Mouse (Mus musculus): Measurements from ENCODE around the gene Atp6v1g3. TPM values are rescaled to one million over a fixed set of nuclear protein-coding genes. Genes with fewer than 3 reads are reported as not detected.

The Atp6v1g3 gene
- polyA plus RNA-seq, 1 experiment: not detected

- no peaks in the 10 kb centered on the region for H3K79me3 ChIP-seq (ENCODE audit: low read depth)
- TF ChIP-seq MYOD1 (IDR thresholded peaks at IDR 0.05; ENCODE audit: control insufficient read depth, insufficient read length, low read depth) (no peak), CEBPB (IDR thresholded peaks at IDR 0.05; ENCODE audit: low read depth) (no peak), FOSL1 (IDR thresholded peaks at IDR 0.05; ENCODE audit: insufficient read depth, low read length, poor library complexity, severe bottlenecking) (no peak), MYOG (IDR thresholded peaks at IDR 0.05; ENCODE audit: control insufficient read depth, extremely low read depth, insufficient read length) (no peak), CTCF (IDR thresholded peaks at IDR 0.05; ENCODE audit: control insufficient read depth, insufficient read depth, insufficient read length) (no peak), USF1 (IDR thresholded peaks at IDR 0.05; ENCODE audit: low read depth) (no peak), MAX (IDR thresholded peaks at IDR 0.05) (no peak)
- no peaks in the 10 kb centered on the region for H3K36me3 ChIP-seq (ENCODE audit: control insufficient read depth, insufficient read depth)
- no peak overlapping the region for H3K4me3 ChIP-seq (ENCODE audit: insufficient read depth, poor library complexity, severe bottlenecking)
- H3ac ChIP-seq (ENCODE audit: control insufficient read depth, insufficient read length, low read depth): no peak overlapping the region
- H3K79me2 ChIP-seq (ENCODE audit: control insufficient read depth, insufficient read depth): no peaks in the 10 kb centered on the region
- no peaks in the 10 kb centered on the region for H3K27me3 ChIP-seq (ENCODE audit: control insufficient read depth, insufficient read depth, insufficient read length)
These were observed 28.4 kb downstream of the Atp6v1g3 start for GRCm38 (mm10) chr1:138301920-138302319.

DNA sequence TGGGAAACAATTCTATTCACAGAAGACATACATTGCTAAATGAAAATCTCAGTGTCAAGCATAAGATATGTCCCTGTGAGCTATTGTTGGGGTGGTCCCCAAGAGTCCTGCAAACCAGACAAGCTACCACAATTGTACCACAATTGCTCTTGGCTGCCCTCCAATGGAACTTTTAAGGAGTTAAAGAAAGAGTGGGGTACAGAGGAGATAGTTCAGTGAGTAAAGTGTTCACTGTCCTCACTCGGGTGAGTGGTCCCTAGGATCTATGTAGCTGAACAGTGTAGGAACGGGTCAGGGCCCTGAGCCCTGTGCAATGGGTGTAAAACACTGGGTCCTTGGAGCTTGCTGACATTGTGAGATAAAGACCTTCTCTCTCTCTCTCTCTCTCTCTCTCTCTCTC, 29.2 kb downstream of the Atp6v1g3 start:
- Histone ChIP-seq H3ac (ENCODE audit: control insufficient read depth, insufficient read length, low read depth) (no peak overlapping the region), H3K79me2 (ENCODE audit: control insufficient read depth, insufficient read depth) (no peaks in the 10 kb centered on the region), H3K27me3 (ENCODE audit: control insufficient read depth, insufficient read depth, insufficient read length) (no peaks in the 10 kb centered on the region), H3K36me3 (ENCODE audit: control insufficient read depth, insufficient read depth) (no peaks in the 10 kb centered on the region), H3K79me3 (ENCODE audit: low read depth) (no peaks in the 10 kb centered on the region), H3K4me3 (ENCODE audit: insufficient read depth, poor library complexity, severe bottlenecking) (no peak overlapping the region)
- TF ChIP-seq CEBPB (IDR thresholded peaks at IDR 0.05; ENCODE audit: low read depth): no peak

- TF ChIP-seq MAX (IDR thresholded peaks at IDR 0.05) (no peak), MYOD1 (IDR thresholded peaks at IDR 0.05; ENCODE audit: control insufficient read depth, insufficient read length, low read depth) (no peak), MYOG (IDR thresholded peaks at IDR 0.05; ENCODE audit: control insufficient read depth, extremely low read depth, insufficient read length) (no peak), CTCF (IDR thresholded peaks at IDR 0.05; ENCODE audit: control insufficient read depth, insufficient read depth, insufficient read length) (no peak), FOSL1 (IDR thresholded peaks at IDR 0.05; ENCODE audit: insufficient read depth, low read length, poor library complexity, severe bottlenecking) (no peak), USF1 (IDR thresholded peaks at IDR 0.05; ENCODE audit: low read depth) (no peak), CEBPB (IDR thresholded peaks at IDR 0.05; ENCODE audit: low read depth) (no peak)
- H3K79me2 ChIP-seq (ENCODE audit: control insufficient read depth, insufficient read depth): no peaks in the 10 kb centered on the region
- no peak overlapping the region for H3ac ChIP-seq (ENCODE audit: control insufficient read depth, insufficient read length, low read depth)
- H3K36me3 ChIP-seq (ENCODE audit: control insufficient read depth, insufficient read depth): no peaks in the 10 kb centered on the region
- H3K79me3 ChIP-seq (ENCODE audit: low read depth): no peaks in the 10 kb centered on the region
- no peak overlapping the region for H3K4me3 ChIP-seq (ENCODE audit: insufficient read depth, poor library complexity, severe bottlenecking)
- H3K27me3 ChIP-seq (ENCODE audit: control insufficient read depth, insufficient read depth, insufficient read length): no peaks in the 10 kb centered on the region
These were observed 29.8 kb downstream of the Atp6v1g3 start for GRCm38 (mm10) chr1:138303296-138303695.

DNA sequence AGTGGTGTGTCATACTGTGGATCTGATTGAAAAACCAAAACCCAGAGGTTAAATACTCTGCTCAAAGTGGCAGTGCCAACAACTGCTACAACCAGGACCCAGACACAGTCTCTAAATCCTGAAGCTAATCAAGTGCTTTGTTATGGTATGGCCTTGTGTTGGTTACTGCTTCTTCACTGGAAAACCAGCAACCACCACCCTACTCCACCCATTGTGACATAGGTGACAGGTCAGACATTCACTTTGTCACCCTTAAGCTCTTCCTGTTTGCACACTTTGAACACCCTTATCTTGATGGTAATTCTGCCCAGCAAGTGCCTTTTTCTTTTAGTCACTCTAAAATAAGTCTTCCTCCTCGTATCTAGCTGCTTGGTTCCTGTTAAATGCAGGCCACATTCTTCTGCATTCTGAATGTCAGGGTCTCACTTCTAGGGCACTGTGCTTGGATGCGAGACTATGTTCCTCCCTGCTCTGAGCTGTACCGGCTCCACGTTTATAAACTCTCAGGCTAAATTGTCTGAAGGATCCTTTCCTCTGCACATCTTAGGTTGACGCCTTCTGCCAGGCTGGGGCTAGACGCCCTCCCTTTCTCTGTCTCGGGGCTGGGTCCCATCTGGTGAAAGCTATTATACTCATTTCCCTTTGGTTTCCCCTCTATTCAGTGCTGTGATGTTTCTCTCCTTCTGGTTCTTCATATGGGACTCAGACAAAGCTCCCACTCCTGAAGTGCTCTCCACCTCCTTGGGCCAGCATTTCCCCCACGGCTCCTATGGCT, 30.8 kb downstream of the Atp6v1g3 start:
- H3ac ChIP-seq (ENCODE audit: control insufficient read depth, insufficient read length, low read depth): no peak overlapping the region
- H3K79me3 ChIP-seq (ENCODE audit: low read depth): no peaks in the 10 kb centered on the region
- no peaks in the 10 kb centered on the region for H3K79me2 ChIP-seq (ENCODE audit: control insufficient read depth, insufficient read depth)
- H3K4me3 ChIP-seq (ENCODE audit: insufficient read depth, poor library complexity, severe bottlenecking): no peak overlapping the region
- H3K27me3 ChIP-seq (ENCODE audit: control insufficient read depth, insufficient read depth, insufficient read length): no peaks in the 10 kb centered on the region
- TF ChIP-seq USF1 (IDR thresholded peaks at IDR 0.05; ENCODE audit: low read depth) (no peak), MAX (IDR thresholded peaks at IDR 0.05) (no peak), CEBPB (IDR thresholded peaks at IDR 0.05; ENCODE audit: low read depth) (no peak)
- H3K36me3 ChIP-seq (ENCODE audit: control insufficient read depth, insufficient read depth): no peaks in the 10 kb centered on the region

DNA sequence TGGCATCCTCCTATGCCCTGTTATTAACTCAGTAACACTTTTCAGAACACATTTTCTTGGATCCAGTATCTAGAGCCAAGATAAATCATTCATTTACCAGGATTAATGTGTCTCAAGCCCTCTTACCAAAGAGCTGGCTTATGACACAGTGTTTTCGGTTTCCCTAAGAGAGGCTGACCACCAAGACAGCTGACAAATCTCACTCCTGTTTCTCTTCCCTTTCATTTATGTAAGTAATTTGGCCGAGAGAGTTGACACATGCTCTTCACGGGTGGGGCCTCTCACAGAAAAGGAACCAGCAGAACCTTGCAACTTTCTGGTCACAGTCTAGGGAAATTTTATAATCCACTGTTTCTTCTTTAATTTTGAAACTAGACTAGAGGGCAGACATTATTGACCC, 49.1 kb downstream of the Atp6v1g3 start:
- Histone ChIP-seq H3K79me2 (ENCODE audit: control insufficient read depth, insufficient read depth) (no peaks in the 10 kb centered on the region), H3K36me3 (ENCODE audit: control insufficient read depth, insufficient read depth) (no peaks in the 10 kb centered on the region), H3ac (ENCODE audit: control insufficient read depth, insufficient read length, low read depth) (no peak overlapping the region), H3K27me3 (ENCODE audit: control insufficient read depth, insufficient read depth, insufficient read length) (no peaks in the 10 kb centered on the region), H3K79me3 (ENCODE audit: low read depth) (no peaks in the 10 kb centered on the region), H3K4me3 (ENCODE audit: insufficient read depth, poor library complexity, severe bottlenecking) (no peak overlapping the region)
- TF ChIP-seq MYOD1 (IDR thresholded peaks at IDR 0.05; ENCODE audit: control insufficient read depth, insufficient read length, low read depth) (no peak), MYOG (IDR thresholded peaks at IDR 0.05; ENCODE audit: control insufficient read depth, extremely low read depth, insufficient read length) (no peak), USF1 (IDR thresholded peaks at IDR 0.05; ENCODE audit: low read depth) (no peak), CEBPB (IDR thresholded peaks at IDR 0.05; ENCODE audit: low read depth) (no peak), MAX (IDR thresholded peaks at IDR 0.05) (no peak), CTCF (IDR thresholded peaks at IDR 0.05; ENCODE audit: control insufficient read depth, insufficient read depth, insufficient read length) (no peak)

- no peak for TF ChIP-seq CEBPB (IDR thresholded peaks at IDR 0.05; ENCODE audit: low read depth)
- TF ChIP-seq MYOD1 (IDR thresholded peaks at IDR 0.05; ENCODE audit: control insufficient read depth, insufficient read length, low read depth): no peak
- no peak for TF ChIP-seq USF1 (IDR thresholded peaks at IDR 0.05; ENCODE audit: low read depth)
- no peak for TF ChIP-seq FOSL1 (IDR thresholded peaks at IDR 0.05; ENCODE audit: insufficient read depth, low read length, poor library complexity, severe bottlenecking)
- no peak for TF ChIP-seq CTCF (IDR thresholded peaks at IDR 0.05; ENCODE audit: control insufficient read depth, insufficient read depth, insufficient read length)
- no peaks in the 10 kb centered on the region for H3K27me3 ChIP-seq (ENCODE audit: control insufficient read depth, insufficient read depth, insufficient read length)
- H3K79me3 ChIP-seq (ENCODE audit: low read depth): no peaks in the 10 kb centered on the region
- H3K36me3 ChIP-seq (ENCODE audit: control insufficient read depth, insufficient read depth): no peaks in the 10 kb centered on the region
- no peak overlapping the region for H3ac ChIP-seq (ENCODE audit: control insufficient read depth, insufficient read length, low read depth)
- H3K4me3 ChIP-seq (ENCODE audit: insufficient read depth, poor library complexity, severe bottlenecking): no peak overlapping the region
- H3K79me2 ChIP-seq (ENCODE audit: control insufficient read depth, insufficient read depth): no peaks in the 10 kb centered on the region
These were observed 49.6 kb downstream of the Atp6v1g3 start for GRCm38 (mm10) chr1:138323076-138323630.
